Mouse (Mus musculus): ENCODE results near the gene Plch2. TPM values are rescaled to one million over a fixed set of nuclear protein-coding genes. Genes with fewer than 3 reads are reported as not detected.
"Not testable (repeated sequence)": the region's sequence is repeated elsewhere in the genome, so short reads cannot be mapped to it uniquely, and the experiment has no call there.

The Plch2 gene
- polyA plus RNA-seq, 1 experiment = not detected

- Histone ChIP-seq H3K27me3 (ENCODE audit: control insufficient read depth) (no peaks in the 10 kb centered on the region), H3K4me3 (replicated peaks) (no peak overlapping the region), H3K9me3 (ENCODE audit: control insufficient read depth, low read length) (no peaks in the 10 kb centered on the region), H3K36me3 (ENCODE audit: control insufficient read depth) (peaks cover 23% of the 10 kb centered on the region), H3K4me1 (ENCODE audit: control insufficient read depth) (peaks cover 14% of the 10 kb centered on the region)
- no peak for TF ChIP-seq TAL1 (IDR thresholded peaks at IDR 0.05; ENCODE audit: low read length)
- no peak for TF ChIP-seq GATA1 (IDR thresholded peaks at IDR 0.05; ENCODE audit: low read length)
Measured at GRCm38 (mm10) chr4:155090688-155091449, 34.3 kb upstream of the Plch2 start.

GRCm38 (mm10) chr4:155090147-155090546, 33.6 kb upstream of the Plch2 start:
- H3K9me3 ChIP-seq (ENCODE audit: control insufficient read depth, low read length) = no peaks in the 10 kb centered on the region
- peaks cover 23% of the 10 kb centered on the region for H3K36me3 ChIP-seq (ENCODE audit: control insufficient read depth)
- TF ChIP-seq GATA1 (IDR thresholded peaks at IDR 0.05; ENCODE audit: low read length) = no peak
- no peak for TF ChIP-seq TAL1 (IDR thresholded peaks at IDR 0.05; ENCODE audit: low read length)
- H3K4me3 ChIP-seq (replicated peaks) = no peak overlapping the region
- H3K4me1 ChIP-seq (ENCODE audit: control insufficient read depth) = peaks cover 21% of the 10 kb centered on the region
- H3K27me3 ChIP-seq (ENCODE audit: control insufficient read depth) = no peaks in the 10 kb centered on the region

- no peak for TF ChIP-seq GATA1 (IDR thresholded peaks at IDR 0.05; ENCODE audit: low read length)
- no peak for TF ChIP-seq TAL1 (IDR thresholded peaks at IDR 0.05; ENCODE audit: low read length)
- no peak overlapping the region for H3K4me3 ChIP-seq (replicated peaks)
- peaks cover 29% of the 10 kb centered on the region for H3K36me3 ChIP-seq (ENCODE audit: control insufficient read depth)
Measured at GRCm38 (mm10) chr4:155089241-155089640, 32.7 kb upstream of the Plch2 start.

GRCm38 (mm10) chr4:155086108-155087024, 29.8 kb upstream of the Plch2 start, which contains the start of the genes Rer1 and Morn1:
Gene Rer1 (minus strand): TSS chr4:155086382.
Gene Morn1 (plus strand): TSS chr4:155086577.
- TF ChIP-seq GATA1 (IDR thresholded peaks at IDR 0.05; ENCODE audit: low read length) = no peak
- TF ChIP-seq TAL1 (IDR thresholded peaks at IDR 0.05; ENCODE audit: low read length) = no peak
- Histone ChIP-seq H3K9me3 (ENCODE audit: control insufficient read depth, low read length) (no peaks in the 10 kb centered on the region), H3K27me3 (ENCODE audit: control insufficient read depth) (no peaks in the 10 kb centered on the region), H3K36me3 (ENCODE audit: control insufficient read depth) (peaks cover 46% of the 10 kb centered on the region), H3K4me1 (ENCODE audit: control insufficient read depth) (peaks cover 50% of the 10 kb centered on the region), H3K4me3 (replicated peaks) (peak within 1 kb of the TSS; percentile 68)

More at GRCm38 (mm10) chr4:155089241-155089640, 32.7 kb upstream of the Plch2 start:
- Histone ChIP-seq H3K4me1 (ENCODE audit: control insufficient read depth) (peaks cover 30% of the 10 kb centered on the region), H3K27me3 (ENCODE audit: control insufficient read depth) (no peaks in the 10 kb centered on the region), H3K9me3 (ENCODE audit: control insufficient read depth, low read length) (no peaks in the 10 kb centered on the region)

GRCm38 (mm10) chr4:155085206-155086107, 28.9 kb upstream of the Plch2 start:
- peaks cover 51% of the 10 kb centered on the region for H3K36me3 ChIP-seq (ENCODE audit: control insufficient read depth)
- H3K27me3 ChIP-seq (ENCODE audit: control insufficient read depth) = no peaks in the 10 kb centered on the region
- H3K4me1 ChIP-seq (ENCODE audit: control insufficient read depth) = peaks cover 50% of the 10 kb centered on the region
- H3K4me3 ChIP-seq (replicated peaks) = peak overlapping the region; percentile 68
- no peaks in the 10 kb centered on the region for H3K9me3 ChIP-seq (ENCODE audit: control insufficient read depth, low read length)
- TF ChIP-seq GATA1 (IDR thresholded peaks at IDR 0.05; ENCODE audit: low read length) = no peak
- no peak for TF ChIP-seq TAL1 (IDR thresholded peaks at IDR 0.05; ENCODE audit: low read length)

- Histone ChIP-seq H3K36me3 (ENCODE audit: control insufficient read depth) (peaks cover 57% of the 10 kb centered on the region), H3K27me3 (ENCODE audit: control insufficient read depth) (no peaks in the 10 kb centered on the region), H3K4me3 (replicated peaks) (peak overlapping the region; percentile 68), H3K4me1 (ENCODE audit: control insufficient read depth) (peaks cover 50% of the 10 kb centered on the region), H3K9me3 (ENCODE audit: control insufficient read depth, low read length) (no peaks in the 10 kb centered on the region)
- TF ChIP-seq GATA1 (IDR thresholded peaks at IDR 0.05; ENCODE audit: low read length) (no peak), TAL1 (IDR thresholded peaks at IDR 0.05; ENCODE audit: low read length) (no peak)
Measured at GRCm38 (mm10) chr4:155084351-155084750, 27.8 kb upstream of the Plch2 start.

- Histone ChIP-seq H3K4me1 (ENCODE audit: control insufficient read depth) (peaks cover 50% of the 10 kb centered on the region), H3K27me3 (ENCODE audit: control insufficient read depth) (no peaks in the 10 kb centered on the region), H3K9me3 (ENCODE audit: control insufficient read depth, low read length) (no peaks in the 10 kb centered on the region), H3K36me3 (ENCODE audit: control insufficient read depth) (peaks cover 58% of the 10 kb centered on the region), H3K4me3 (replicated peaks) (no peak overlapping the region)
- no peak for TF ChIP-seq GATA1 (IDR thresholded peaks at IDR 0.05; ENCODE audit: low read length)
- no peak for TF ChIP-seq TAL1 (IDR thresholded peaks at IDR 0.05; ENCODE audit: low read length)
Measured at GRCm38 (mm10) chr4:155083553-155083952, 27.0 kb upstream of the Plch2 start.

GRCm38 (mm10) chr4:155079666-155080065, 23.1 kb upstream of the Plch2 start:
- TF ChIP-seq GATA1 (IDR thresholded peaks at IDR 0.05; ENCODE audit: low read length) (no peak), TAL1 (IDR thresholded peaks at IDR 0.05; ENCODE audit: low read length) (no peak)
- H3K9me3 ChIP-seq (ENCODE audit: control insufficient read depth, low read length) = no peaks in the 10 kb centered on the region
- no peaks in the 10 kb centered on the region for H3K27me3 ChIP-seq (ENCODE audit: control insufficient read depth)
- peaks cover 88% of the 10 kb centered on the region for H3K36me3 ChIP-seq (ENCODE audit: control insufficient read depth)
- H3K4me1 ChIP-seq (ENCODE audit: control insufficient read depth) = peaks cover 27% of the 10 kb centered on the region
- H3K4me3 ChIP-seq (replicated peaks) = no peak overlapping the region

- not testable (repeated sequence) for H3K4me3 ChIP-seq (replicated peaks); H3K27me3 ChIP-seq (ENCODE audit: control insufficient read depth); H3K9me3 ChIP-seq (ENCODE audit: control insufficient read depth, low read length)
- Histone ChIP-seq H3K36me3 (ENCODE audit: control insufficient read depth) (peaks cover 89% of the 10 kb centered on the region), H3K4me1 (ENCODE audit: control insufficient read depth) (peaks cover 18% of the 10 kb centered on the region)
Measured at GRCm38 (mm10) chr4:155078808-155079207, 22.2 kb upstream of the Plch2 start.

All from erythroblast, embryonic 14.5 days (primary cell).